Mouse (Mus musculus) spleen, adult 2 months (tissue): ENCODE data around the gene Slc9a2.

Source experiments
- CTCF ChIP-seq: fragments of 200-500 bp; IDR thresholded peaks from 2 replicates; pipeline ENCODE4 v1.5.1; 2011; ENCODE audit warnings: mild to moderate bottlenecking, inconsistent platforms; ENCODE audit not compliant: insufficient read depth, insufficient read length, insufficient replicate concordance; ENCODE audit errors: extremely low read depth
- POLR2A ChIP-seq: fragments of 200-500 bp; IDR thresholded peaks from 2 replicates; pipeline ENCODE4 v1.6.1; 2011; ENCODE audit warnings: low read depth, low read length, inconsistent platforms

GRCm38 (mm10) chr1:40759751-40760445 is 79.5 kb downstream of the Slc9a2 start:
- TF ChIP-seq POLR2A, result no peak
- no peak for TF ChIP-seq CTCF
